Mouse (Mus musculus) gastrocnemius, adult 18-20 months (tissue): ENCODE data around the gene Akap8. TPM values are rescaled to one million over a fixed set of nuclear protein-coding genes. Genes with fewer than 3 reads are reported as not detected.

ENCODE experiments used
- DNase-seq: peaks from one replicate; pipeline ENCODE4 v3.0.0; 2021; ENCODE audit warnings: low spot score
- long read RNA-seq, 2 experiments: library from polyadenylated mRNA; stranded (forward); transcript quantifications; one replicate each; pipeline ENCODE4 v2.0.0; 2021
- total RNA-seq, 2 experiments: library from RNA; stranded (reverse); gene quantifications; 2 replicates each; pipeline ENCODE4 v1.2.3; 2021

Gene Akap8
- total RNA-seq, result 10 to 100 TPM; 32.0 to 37.5 TPM
- long read RNA-seq, experiment 1, transcript Akap8-201 (14 exons, 3,731 nt), result major isoform, 9 of 24 reads
- long read RNA-seq, experiment 1, partial matches to known transcripts, result 5 of 24 reads
- long read RNA-seq, experiment 1, other reads (novel, unspliced or antisense), result 9 of 24 reads
- long read RNA-seq, experiment 2, full-length matches to known transcripts, result 12 of 19 reads
- long read RNA-seq, experiment 2, partial matches to known transcripts, result 2 of 19 reads
- long read RNA-seq, experiment 2, other reads (novel, unspliced or antisense), result 5 of 19 reads

- peak; percentile 98 for DNase-seq
Observed at GRCm38 (mm10) chr17:32320597-32321389, at the start of gene Akap8. TSS of gene Akap8 (minus strand) at chr17:32321238.

- DNase-seq, result no peak
Observed at GRCm38 (mm10) chr17:32368991-32369578, 48.0 kb upstream of the Akap8 start.

- no peak for DNase-seq
Observed at GRCm38 (mm10) chr17:32367706-32368105, 46.7 kb upstream of the Akap8 start.

GRCm38 (mm10) chr17:32365296-32365695, 44.3 kb upstream of the Akap8 start:
- no peak for DNase-seq

GRCm38 (mm10) chr17:32364850-32365249, 43.8 kb upstream of the Akap8 start:
- no peak for DNase-seq

- DNase-seq, result peak; percentile 90
Observed at GRCm38 (mm10) chr17:32364331-32364730, 43.3 kb upstream of the Akap8 start.

GRCm38 (mm10) chr17:32363821-32364301, 42.8 kb upstream of the Akap8 start:
- no peak for DNase-seq

- no peak for DNase-seq
Observed at GRCm38 (mm10) chr17:32362686-32363085, 41.6 kb upstream of the Akap8 start.

GRCm38 (mm10) chr17:32359928-32360327, 38.9 kb upstream of the Akap8 start:
- no peak for DNase-seq

- DNase-seq, result no peak
Observed at GRCm38 (mm10) chr17:32358943-32359340, 37.9 kb upstream of the Akap8 start.

GRCm38 (mm10) chr17:32358192-32358942, 37.3 kb upstream of the Akap8 start:
- no peak for DNase-seq

GRCm38 (mm10) chr17:32356766-32357760, 36.0 kb upstream of the Akap8 start:
- DNase-seq, result no peak

- DNase-seq, result no peak
Observed at GRCm38 (mm10) chr17:32356281-32356680, 35.2 kb upstream of the Akap8 start.

- no peak for DNase-seq
Observed at GRCm38 (mm10) chr17:32355031-32355430, 34.0 kb upstream of the Akap8 start.

- DNase-seq, result no peak
Observed at GRCm38 (mm10) chr17:32354211-32354610, 33.2 kb upstream of the Akap8 start.

GRCm38 (mm10) chr17:32353696-32354095, 32.7 kb upstream of the Akap8 start:
- peak; percentile 85 for DNase-seq

GRCm38 (mm10) chr17:32351726-32352125, 30.7 kb upstream of the Akap8 start:
- no peak for DNase-seq

GRCm38 (mm10) chr17:32351269-32351668, 30.2 kb upstream of the Akap8 start:
- no peak for DNase-seq

GRCm38 (mm10) chr17:32350382-32350983, 29.4 kb upstream of the Akap8 start, which contains the start of gene Akap8l:
TSS of gene Akap8l (minus strand) at chr17:32350607.
- peak; percentile 99 for DNase-seq
